Mouse (Mus musculus) kidney, postnatal 0 days (tissue): ENCODE measurements around the gene Gm8693. TPM values are rescaled to one million over a fixed set of nuclear protein-coding genes. Genes with fewer than 3 reads are reported as not detected.
"Not testable (repeated sequence)": the region's sequence is repeated elsewhere in the genome, so short reads cannot be mapped to it uniquely, and the experiment has no call there.

Experiments used
- ATAC-seq: fragments of 200-750 bp; cut with Nextera tagmentation; replicated peaks from 2 replicates; pipeline ENCODE4 v1.8.0; 2017; ENCODE audit warnings: low read depth, moderate number of reproducible peaks, moderate TSS enrichment, moderate library complexity; ENCODE audit not compliant: low FRiP score
- DNase-seq: peaks from one replicate; pipeline ENCODE4 v3.0.0-alpha.2; 2016; ENCODE audit warnings: low spot score
- H3K27ac ChIP-seq: fragments of 300-500 bp; sonication (generic); 2 replicates; pipeline ENCODE4 v1.5.1; 2014; ENCODE audit warnings: mild to moderate bottlenecking
- H3K27me3 ChIP-seq: fragments of 300-500 bp; sonication (generic); 2 replicates; pipeline ENCODE4 v1.6.1; 2014; ENCODE audit warnings: low read length, mixed read lengths; ENCODE audit not compliant: insufficient read depth
- H3K36me3 ChIP-seq: fragments of 300-500 bp; sonication (generic); 2 replicates; pipeline ENCODE4 v1.6.1; 2014; ENCODE audit warnings: low read length, mixed read lengths; ENCODE audit not compliant: insufficient read depth
- H3K4me1 ChIP-seq: fragments of 300-500 bp; sonication (generic); replicated peaks from 2 replicates; pipeline ENCODE4 v1.6.1; 2014; ENCODE audit warnings: antibody characterized with exemption, low read length, mixed read lengths; ENCODE audit not compliant: insufficient read depth
- H3K4me2 ChIP-seq: fragments of 300-500 bp; sonication (generic); 2 replicates; pipeline ENCODE4 v1.6.1; 2014; ENCODE audit warnings: mild to moderate bottlenecking, low read length, moderate library complexity, mixed read lengths
- H3K4me3 ChIP-seq: fragments of 300-500 bp; sonication (generic); replicated peaks from 2 replicates; pipeline ENCODE4 v1.5.1; 2014; ENCODE audit warnings: low read depth, low read length
- H3K9ac ChIP-seq: fragments of 300-500 bp; sonication (generic); 2 replicates; pipeline ENCODE4 v1.6.1; 2014; ENCODE audit warnings: low read depth, low read length
- H3K9me3 ChIP-seq: fragments of 300-500 bp; sonication (generic); replicated peaks from 2 replicates; pipeline ENCODE4 v1.6.1; 2016; ENCODE audit warnings: low read length, inconsistent platforms, mixed read lengths
- WGBS: fragments of 180-500 bp; shearing (Covaris S2); extraction: QIAGEN DNeasy Blood & Tissue Kit; methylation state at CpG from one replicate; pipeline ENCODE4 v1.1.7; 2014; 5-methylcytosine and 5-hydroxymethylcytosine counted together
- polyA plus RNA-seq: library from polyadenylated mRNA; unstranded; fragments of >200 nt; fragmentation: Nextera tagmentation; extraction: Ambion mirVana; gene quantifications from 2 replicates; pipeline ENCODE4 v1.2.1, GENCODE M21; 2015

Gene Gm8693
- not detected in 2 replicates for polyA plus RNA-seq

GRCm38 (mm10) chr7:22692217-22692616, at the start of gene Gm8693:
Gm8693 (minus strand) TSS chr7:22692317.
- WGBS = no CpG with 5 or more reads among the region's 2 CpGs
- not testable (repeated sequence) for H3K4me1 ChIP-seq, ATAC-seq

GRCm38 (mm10) chr7:22719610-22720009, 27.5 kb upstream of the Gm8693 start, which contains the start of gene Gm4567:
Gm4567 (minus strand) TSS chr7:22719710.
- not testable (repeated sequence) for H3K27me3 ChIP-seq, H3K4me2 ChIP-seq, ATAC-seq, H3K4me1 ChIP-seq, H3K4me3 ChIP-seq, DNase-seq, H3K9me3 ChIP-seq, H3K9ac ChIP-seq, H3K27ac ChIP-seq, H3K36me3 ChIP-seq
- WGBS = no CpG with 5 or more reads among the region's 1 CpGs

More at GRCm38 (mm10) chr7:22692217-22692616, at the start of gene Gm8693:
- not testable (repeated sequence) for H3K4me3 ChIP-seq, H3K9ac ChIP-seq, H3K27me3 ChIP-seq, H3K36me3 ChIP-seq, H3K9me3 ChIP-seq, DNase-seq, H3K4me2 ChIP-seq, H3K27ac ChIP-seq

GRCm38 (mm10) chr7:22657718-22658117, 34.4 kb downstream of the Gm8693 start, which contains the start of gene Vmn1r155:
Vmn1r155 (plus strand) TSS chr7:22658018.
- WGBS = no CpG with 5 or more reads among the region's 3 CpGs
- H3K27ac ChIP-seq, H3K9ac ChIP-seq, H3K4me2 ChIP-seq, DNase-seq, H3K27me3 ChIP-seq, H3K36me3 ChIP-seq, ATAC-seq, H3K4me3 ChIP-seq, H3K4me1 ChIP-seq, H3K9me3 ChIP-seq: not testable (repeated sequence)

Other genes with a start within 250 kb of the Gm8693 start
- gene Gm10665, start 228.2 kb downstream of the Gm8693 start, polyA plus RNA-seq = not detected in 2 replicates
- not detected in 2 replicates for gene Vmn1r151, start 192.6 kb downstream of the Gm8693 start, polyA plus RNA-seq
- gene Vmn1r152, start 169.3 kb downstream of the Gm8693 start, polyA plus RNA-seq = not detected in 2 replicates
- gene Gm8677, start 157.4 kb downstream of the Gm8693 start, polyA plus RNA-seq = not detected in 2 replicates
- gene Gm4201, start 127.0 kb downstream of the Gm8693 start, polyA plus RNA-seq = not detected in 2 replicates
- gene Gm4565, start 104.2 kb downstream of the Gm8693 start, polyA plus RNA-seq = not detected in 2 replicates
- gene Vmn1r155, start 34.3 kb downstream of the Gm8693 start, polyA plus RNA-seq = not detected in 2 replicates
- gene Gm4567, start 27.4 kb upstream of the Gm8693 start, polyA plus RNA-seq = not detected in 2 replicates
- gene Vmn1r157, start 69.4 kb upstream of the Gm8693 start, polyA plus RNA-seq = not detected in 2 replicates
- not detected in 2 replicates for gene Vmn1r158, start 98.5 kb upstream of the Gm8693 start, polyA plus RNA-seq
- gene Vmn1r159, start 151.3 kb upstream of the Gm8693 start, polyA plus RNA-seq = not detected in 2 replicates
- not detected in 2 replicates for gene Vmn1r160, start 178.9 kb upstream of the Gm8693 start, polyA plus RNA-seq